Mouse (Mus musculus): ENCODE results near the gene Olfr152.

DNA sequence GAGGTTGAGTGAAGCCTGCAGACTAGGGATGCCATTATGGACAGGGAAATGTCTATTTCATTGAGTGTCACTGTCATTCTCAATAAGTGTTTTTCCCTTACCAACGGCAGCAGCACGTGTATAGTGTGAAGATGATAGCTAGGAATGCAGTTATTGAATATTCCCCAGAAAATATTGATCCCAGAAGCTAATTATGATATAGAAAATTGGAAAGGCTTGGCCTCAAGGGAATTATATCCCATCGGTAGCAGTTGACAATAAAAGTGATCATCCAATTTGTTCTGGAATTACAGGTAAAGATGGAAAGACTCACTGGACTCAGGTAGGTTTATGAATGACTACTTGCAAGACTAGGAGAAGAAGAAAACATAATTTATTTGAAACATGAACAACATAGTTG, 35.8 kb upstream of the Olfr152 start, which contains the start of gene Olfr1140:
- TF ChIP-seq CTCF (IDR thresholded peaks at IDR 0.05; ENCODE audit: insufficient read depth, low read depth, low read length) (no peak), POLR2A (IDR thresholded peaks at IDR 0.05; ENCODE audit: insufficient read depth, low read depth, low read length) (no peak)

Measured in olfactory bulb, adult 2 months (tissue).